ENCODE assay signal across 18 mouse cellular contexts in genomic region chr15:51565543-51565942, GRCm38 (mm10).
A peak's percentile ranks its signal among the peaks of the same experiment; 100 is the strongest.
DNase-seq lines count a peak whose midpoint lies in the region; ATAC-seq and TF ChIP-seq lines count a peak whose summit lies in the region.
"Had no signal": no experiment of that assay in that cellular context is flagged by ENCODE, and none has a peak within 500 bp of the region (broad histone marks: within the 10 kb centered on the region; RNA-seq: fewer than 3 reads in every experiment).

No protein-coding gene starts in this region.

- TF ChIP-seq CTCF in heart, adult 2 months (IDR thresholded peaks at IDR 0.05), result no peak

- no peaks in the 10 kb centered on the region for H3K36me3 ChIP-seq in heart, adult 2 months (ENCODE audit: control insufficient read depth, insufficient read depth, low read length)
- H3K36me3 ChIP-seq in intestine, embryonic 16.5 days (ENCODE audit: control insufficient read depth, insufficient read depth, low read length), result no peaks in the 10 kb centered on the region
- H3K36me3 ChIP-seq: embryonic facial prominence, embryonic 10.5 days; embryonic facial prominence, embryonic 12.5 days; forebrain, embryonic 15.5 days had no signal

- no peak overlapping the region for H3K4me3 ChIP-seq in heart, adult 2 months
- no peak overlapping the region for H3K4me3 ChIP-seq in intestine, embryonic 16.5 days (ENCODE audit: low read length)
- H3K4me3 ChIP-seq: embryonic facial prominence, embryonic 10.5 days; embryonic facial prominence, embryonic 12.5 days; forebrain, embryonic 13.5 days; forebrain, embryonic 15.5 days had no signal

- intact Hi-C loops in heart, adult 2 months (cut with DNase I), result no loop called here

- H3K79me2 ChIP-seq in heart, adult 2 months (replicated peaks; ENCODE audit: control insufficient read depth, insufficient read depth, low read length), result no peaks in the 10 kb centered on the region

- no peak for TF ChIP-seq EP300 in heart, adult 2 months (IDR thresholded peaks at IDR 0.05; ENCODE audit: insufficient read depth, low read depth, low read length)

- DNase-seq in heart, adult 11 months, result peak; percentile 18
- no peak for DNase-seq in heart, adult 2 months
- DNase-seq in right cerebral cortex, adult 18-20 months, result peak; percentile 33
- DNase-seq in right cerebral cortex, postnatal 25 days, result no peak
- peak; percentile 68 for DNase-seq in brain, adult 2 months (ENCODE audit: low read depth, low spot score)
- DNase-seq: adrenal gland, adult 2 months; adrenal gland, postnatal 10 days; adrenal gland, postnatal 25 days; cerebellum, adult 11-12 months; cerebellum, adult 2 months; cerebellum, adult 9-10 months; cerebellum, postnatal 10 days; cerebellum, postnatal 25 days had no signal

- H3K27ac ChIP-seq in heart, adult 2 months, result no peak overlapping the region
- no peak overlapping the region for H3K27ac ChIP-seq in intestine, embryonic 16.5 days (ENCODE audit: low read length)
- H3K27ac ChIP-seq: embryonic facial prominence, embryonic 10.5 days; embryonic facial prominence, embryonic 12.5 days; forebrain, embryonic 13.5 days; forebrain, embryonic 15.5 days had no signal

- WGBS in heart, adult 2 months, result 81% methylated on average over 3 of the region's 3 CpGs
- WGBS in intestine, embryonic 16.5 days, result 78% methylated on average over 3 of the region's 3 CpGs

- ATAC-seq in intestine, embryonic 16.5 days, result no peak
- ATAC-seq: forebrain, embryonic 13.5 days; forebrain, embryonic 15.5 days had no signal

- H3K4me2 ChIP-seq in intestine, embryonic 16.5 days (ENCODE audit: low read depth, low read length), result no peak overlapping the region
- H3K4me2 ChIP-seq: embryonic facial prominence, embryonic 12.5 days; forebrain, embryonic 13.5 days; forebrain, embryonic 15.5 days had no signal

- no peaks in the 10 kb centered on the region for H3K4me1 ChIP-seq in heart, adult 2 months (ENCODE audit: control insufficient read depth, insufficient read depth, low read length)
- H3K4me1 ChIP-seq in intestine, embryonic 16.5 days (ENCODE audit: control insufficient read depth, insufficient read depth, low read length), result no peaks in the 10 kb centered on the region
- H3K4me1 ChIP-seq: embryonic facial prominence, embryonic 10.5 days; embryonic facial prominence, embryonic 12.5 days; forebrain, embryonic 13.5 days; forebrain, embryonic 15.5 days had no signal

- H3K27me3 ChIP-seq in heart, adult 2 months (ENCODE audit: control insufficient read depth, insufficient read depth, low read length), result no peaks in the 10 kb centered on the region
- no peaks in the 10 kb centered on the region for H3K27me3 ChIP-seq in intestine, embryonic 16.5 days (replicated peaks; ENCODE audit: control insufficient read depth, insufficient read depth, low read length)
- H3K27me3 ChIP-seq: embryonic facial prominence, embryonic 12.5 days; forebrain, embryonic 13.5 days; forebrain, embryonic 15.5 days had no signal

- H3K9ac ChIP-seq in heart, adult 2 months (ENCODE audit: low read depth, low read length), result no peak overlapping the region
- H3K9ac ChIP-seq in intestine, embryonic 16.5 days (ENCODE audit: low read depth, low read length), result no peak overlapping the region
- H3K9ac ChIP-seq: embryonic facial prominence, embryonic 12.5 days; forebrain, embryonic 13.5 days; forebrain, embryonic 15.5 days had no signal

- TF ChIP-seq POLR2A in heart, adult 2 months (IDR thresholded peaks at IDR 0.05; ENCODE audit: insufficient read depth, low read depth, low read length), result no peak

- H3K9me3 ChIP-seq in intestine, embryonic 16.5 days (ENCODE audit: control insufficient read depth, low read length), result no peaks in the 10 kb centered on the region
- H3K9me3 ChIP-seq: embryonic facial prominence, embryonic 10.5 days; embryonic facial prominence, embryonic 12.5 days; forebrain, embryonic 13.5 days; forebrain, embryonic 15.5 days had no signal

Comparison
In these comparisons a context has a peak if more than half of its experiments do, and no peak if none do; other contexts are left out.
1. DNase-seq: peak in heart, adult 11 months (single experiment), right cerebral cortex, adult 18-20 months (single experiment) and brain, adult 2 months (single experiment); none in heart, adult 2 months (0 of 2) and right cerebral cortex, postnatal 25 days (single experiment).